Mouse (Mus musculus) spleen, postnatal 36 days (tissue): Measurements from ENCODE around the gene Clk2.
A peak's percentile ranks its signal among the peaks of the same experiment; 100 is the strongest.
"Not testable (repeated sequence)": the region's sequence is repeated elsewhere in the genome, so short reads cannot be mapped to it uniquely, and the experiment has no call there.

Experiments
- DNase-seq, 2 experiments: peaks; one replicate each; pipeline ENCODE4 v3.0.0; 2022; ENCODE audit warnings: low spot score in 2 of 2, mixed read lengths in 1 of 2

Clk2 gene

GRCm38 (mm10) chr3:89159616-89160344 is 4.8 kb upstream of the Clk2 start, which contains the start of gene Hcn3:
Gene Hcn3 (minus strand): TSS chr3:89160196.
- peak; percentile 61 to 64 for DNase-seq

GRCm38 (mm10) chr3:89161207-89161606 is 3.4 kb upstream of the Clk2 start:
- not testable (repeated sequence) for DNase-seq

GRCm38 (mm10) chr3:89161786-89162185 is 2.8 kb upstream of the Clk2 start:
- no peak for DNase-seq

DNA sequence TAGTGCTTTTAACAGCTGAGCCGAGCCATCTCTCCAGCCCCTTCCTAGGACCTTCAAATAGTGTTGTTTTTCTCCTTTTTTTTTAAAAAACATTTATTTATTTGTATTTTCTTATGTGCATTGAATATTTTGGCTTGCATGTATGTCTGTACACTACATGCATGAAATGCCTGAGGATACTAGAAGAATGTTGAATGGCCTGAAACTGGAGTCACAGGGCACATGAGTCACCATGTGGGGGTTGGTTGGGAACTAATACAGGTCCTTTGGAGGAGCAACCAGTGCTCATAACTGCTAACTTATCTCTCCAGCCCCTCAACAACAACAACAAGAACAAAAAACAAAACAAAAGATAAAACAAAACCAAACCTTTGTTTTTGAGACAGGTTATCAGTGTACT is 1.5 kb upstream of the Clk2 start:
- no peak for DNase-seq

DNA sequence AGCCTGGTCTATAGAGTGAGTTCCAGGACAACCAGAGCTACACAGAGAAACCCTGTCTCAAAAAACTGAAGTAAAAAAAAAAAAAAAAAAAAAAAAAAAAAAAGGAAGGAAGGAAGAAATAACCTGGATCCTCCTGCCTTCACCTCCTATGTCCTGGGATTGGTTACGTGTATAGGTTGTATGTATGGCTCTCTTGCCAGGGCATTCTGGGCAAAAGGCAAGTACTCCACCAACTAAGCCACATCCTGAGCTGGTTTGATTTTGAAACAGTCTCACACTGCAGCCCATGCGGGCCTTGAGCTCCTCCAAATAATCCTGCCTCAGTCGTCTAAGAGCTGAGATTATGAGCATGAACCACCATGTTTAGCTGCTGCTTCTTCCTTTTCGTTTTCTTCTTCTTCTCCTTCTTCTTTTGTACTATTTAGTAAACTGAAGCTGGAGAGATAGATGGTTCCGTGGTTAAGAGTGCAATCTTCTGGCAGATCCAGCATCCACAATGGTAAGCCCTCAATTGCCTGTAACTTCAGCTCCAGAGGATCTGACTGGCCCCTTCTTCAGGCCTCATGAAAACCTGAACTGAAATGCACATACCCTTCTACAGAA is 851 bp upstream of the Clk2 start:
- DNase-seq = no peak

GRCm38 (mm10) chr3:89165268-89165870 is 774 bp downstream of the Clk2 start:
- no peak for DNase-seq

- DNase-seq = no peak
Observed at GRCm38 (mm10) chr3:89166945-89167344, 2.4 kb downstream of the Clk2 start.

DNA sequence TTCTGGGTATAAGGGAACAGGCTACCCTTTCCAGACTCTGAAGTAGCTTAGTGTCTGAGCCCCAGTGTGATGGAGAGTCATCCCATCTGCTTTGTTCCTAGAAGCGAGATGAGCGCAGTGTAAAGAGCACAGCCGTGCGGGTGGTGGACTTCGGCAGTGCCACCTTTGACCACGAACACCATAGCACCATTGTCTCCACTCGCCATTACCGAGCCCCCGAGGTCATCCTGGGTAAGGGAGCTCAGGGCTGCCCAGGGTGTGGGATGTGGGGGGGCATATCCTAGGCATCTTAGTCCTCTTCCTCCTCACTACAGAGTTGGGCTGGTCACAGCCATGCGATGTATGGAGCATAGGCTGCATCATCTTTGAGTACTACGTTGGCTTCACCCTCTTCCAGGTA is 10.2 kb downstream of the Clk2 start:
- DNase-seq = no peak

DNA sequence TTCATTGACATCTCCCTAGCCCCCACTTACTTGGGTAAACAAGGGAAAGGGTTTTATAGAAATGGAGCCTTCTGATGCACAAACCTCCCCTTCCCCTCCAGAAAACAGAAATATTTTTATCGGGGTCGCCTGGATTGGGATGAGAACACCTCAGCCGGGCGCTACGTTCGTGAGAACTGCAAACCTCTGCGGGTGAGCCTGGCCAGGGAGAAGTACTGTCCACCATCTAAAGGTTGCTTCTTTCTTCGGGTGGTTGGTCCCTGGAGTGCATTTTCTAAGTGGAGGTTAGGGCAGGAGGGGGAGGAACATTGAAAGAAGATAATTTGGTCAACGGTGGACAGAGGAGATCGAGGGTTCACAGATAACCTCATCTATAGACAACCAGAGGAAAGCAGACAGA is 10.9 kb downstream of the Clk2 start:
- DNase-seq = no peak

DNA sequence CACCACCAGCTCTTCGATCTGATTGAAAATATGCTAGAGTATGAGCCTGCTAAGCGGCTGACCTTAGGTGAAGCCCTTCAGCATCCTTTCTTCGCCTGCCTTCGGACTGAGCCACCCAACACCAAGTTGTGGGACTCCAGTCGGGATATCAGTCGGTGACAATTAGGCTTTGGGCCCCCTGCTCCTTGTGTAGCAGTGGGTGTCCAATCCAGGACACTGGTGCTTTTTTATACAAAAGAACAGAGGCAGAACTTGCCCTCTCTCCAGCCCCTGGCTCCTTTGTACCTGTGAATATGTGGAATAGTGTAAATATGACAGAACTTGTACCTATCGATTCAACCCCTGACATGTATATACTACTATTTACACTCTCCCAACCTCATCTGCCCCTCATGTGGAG is 11.8 kb downstream of the Clk2 start:
- no peak for DNase-seq

- DNase-seq = peak; percentile 87 to 90
Observed at GRCm38 (mm10) chr3:89177242-89178106, 12.9 kb downstream of the Clk2 start, which contains the start of gene Scamp3. Gene Scamp3 (plus strand): TSS chr3:89177473.

DNA sequence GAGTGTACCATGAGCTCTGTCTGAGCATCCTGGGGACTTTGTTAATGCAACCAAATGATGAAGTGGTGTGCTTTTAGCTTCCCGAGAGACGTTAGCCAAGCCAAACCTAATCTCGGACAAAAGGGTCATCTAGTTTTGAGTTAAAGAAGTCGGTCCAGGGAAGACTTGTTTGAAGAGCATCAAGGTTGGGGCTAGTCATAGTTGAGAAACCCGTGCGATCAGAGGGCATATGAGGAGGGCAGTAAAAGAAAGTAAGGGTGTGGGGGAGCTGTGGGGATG is 13.5 kb downstream of the Clk2 start:
- DNase-seq = no peak

GRCm38 (mm10) chr3:89179056-89179455 is 14.5 kb downstream of the Clk2 start:
- no peak for DNase-seq

DNA sequence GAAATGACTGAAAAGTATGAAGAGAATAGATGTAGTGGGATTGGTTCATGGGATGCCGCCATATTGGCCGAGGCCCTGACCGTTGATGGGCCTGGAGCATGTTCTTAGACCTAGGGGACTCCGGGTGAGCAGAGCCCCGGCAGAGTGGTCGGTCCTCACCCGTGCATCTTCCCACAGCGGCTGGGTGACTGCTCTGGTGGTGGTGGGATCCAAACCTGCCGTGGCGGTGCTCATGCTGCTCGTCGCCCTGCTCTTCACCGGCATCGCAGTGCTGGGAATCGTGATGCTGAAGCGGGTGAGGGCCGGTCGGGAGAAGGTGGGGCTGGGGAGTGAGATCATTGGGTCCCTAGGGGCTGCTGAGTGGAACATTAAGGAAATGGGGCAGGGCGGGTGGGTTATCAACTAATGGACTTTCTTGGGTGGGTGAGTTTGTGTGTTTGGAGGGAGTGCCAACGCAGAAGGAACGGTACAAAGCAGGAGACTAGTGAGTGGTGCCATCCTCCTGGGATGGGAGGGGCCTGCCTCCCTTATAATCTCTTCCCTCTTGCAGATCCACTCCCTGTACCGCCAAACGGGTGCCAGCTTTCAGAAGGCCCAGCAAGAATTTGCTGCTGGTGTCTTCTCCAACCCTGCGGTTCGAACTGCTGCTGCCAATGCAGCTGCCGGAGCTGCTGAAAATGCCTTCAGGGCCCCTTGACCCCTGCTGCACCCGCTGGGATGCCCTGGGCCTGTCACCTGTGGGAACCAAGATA is 17.3 kb downstream of the Clk2 start:
- no peak for DNase-seq

- no peak for DNase-seq
Observed at GRCm38 (mm10) chr3:89182531-89183057, 18.0 kb downstream of the Clk2 start.

- peak; percentile 65 to 66 for DNase-seq
Observed at GRCm38 (mm10) chr3:89183058-89183958, 18.7 kb downstream of the Clk2 start, which contains the start of gene Fam189b. Gene Fam189b (plus strand): TSS chr3:89183143.

- DNase-seq = no peak
Observed at GRCm38 (mm10) chr3:89183959-89184315, 19.3 kb downstream of the Clk2 start.

DNA sequence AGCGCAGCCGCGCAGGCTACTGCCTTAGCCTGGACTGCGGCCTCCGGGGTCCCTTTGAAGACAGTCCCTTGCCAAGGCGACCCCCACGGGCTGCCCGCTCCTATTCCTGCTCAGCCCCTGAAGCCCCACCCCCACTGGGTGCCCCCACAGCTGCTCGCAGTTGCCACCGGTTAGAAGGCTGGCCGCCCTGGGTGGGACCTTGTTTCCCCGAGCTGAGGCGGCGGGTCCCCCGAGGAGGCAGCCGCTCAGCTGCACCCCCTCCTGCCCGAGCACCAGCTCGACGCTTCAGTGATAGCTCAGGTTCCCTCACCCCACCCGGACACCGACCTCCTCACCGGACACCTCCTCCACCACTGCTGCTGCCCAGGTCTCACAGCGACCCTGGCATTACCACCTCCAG is 22.6 kb downstream of the Clk2 start:
- DNase-seq = peak; percentile 43 to 44

DNA sequence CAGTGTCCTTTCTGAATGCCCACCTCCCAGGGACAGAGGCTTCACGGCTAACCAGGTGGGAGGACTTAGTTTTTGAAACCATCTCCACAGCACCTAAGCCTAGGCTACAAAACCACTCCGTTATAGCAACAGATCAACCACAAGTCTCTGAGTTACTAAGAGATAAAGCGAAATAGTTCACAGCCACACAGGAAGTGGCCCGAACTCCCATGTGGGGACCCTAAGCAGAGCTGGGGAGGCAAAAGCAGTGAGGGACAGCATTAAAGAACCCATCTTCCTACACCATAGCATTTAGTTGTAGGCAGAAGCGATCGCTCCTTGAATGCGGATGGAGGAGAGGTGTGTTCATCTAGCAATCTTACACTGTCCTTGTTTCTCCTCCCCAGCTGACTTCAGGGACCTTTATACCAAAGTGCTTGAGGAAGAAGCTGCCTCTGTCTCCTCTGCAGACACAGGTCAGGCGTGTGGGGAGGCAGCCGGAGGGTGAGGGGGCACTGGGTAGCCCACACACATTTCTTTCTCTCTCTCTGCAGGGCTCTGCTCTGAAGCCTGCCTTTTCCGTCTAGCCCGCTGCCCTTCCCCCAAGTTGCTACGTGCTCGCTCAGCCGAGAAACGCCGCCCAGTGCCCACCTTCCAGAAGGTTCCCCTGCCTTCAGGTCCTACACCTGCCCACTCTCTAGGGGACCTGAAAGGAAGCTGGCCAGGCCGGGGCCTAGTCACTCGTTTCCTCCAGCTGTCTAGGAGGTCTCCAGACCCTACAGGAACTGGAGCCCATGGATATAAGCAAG is 23.3 kb downstream of the Clk2 start:
- DNase-seq = peak; percentile 45 to 54
